Mouse (Mus musculus): ENCODE results near the gene Apol11a.
A peak's percentile ranks its signal among the peaks of the same experiment; 100 is the strongest.
"Not testable (repeated sequence)": the region's sequence is repeated elsewhere in the genome, so short reads cannot be mapped to it uniquely, and the experiment has no call there.

Apol11a gene

DNA sequence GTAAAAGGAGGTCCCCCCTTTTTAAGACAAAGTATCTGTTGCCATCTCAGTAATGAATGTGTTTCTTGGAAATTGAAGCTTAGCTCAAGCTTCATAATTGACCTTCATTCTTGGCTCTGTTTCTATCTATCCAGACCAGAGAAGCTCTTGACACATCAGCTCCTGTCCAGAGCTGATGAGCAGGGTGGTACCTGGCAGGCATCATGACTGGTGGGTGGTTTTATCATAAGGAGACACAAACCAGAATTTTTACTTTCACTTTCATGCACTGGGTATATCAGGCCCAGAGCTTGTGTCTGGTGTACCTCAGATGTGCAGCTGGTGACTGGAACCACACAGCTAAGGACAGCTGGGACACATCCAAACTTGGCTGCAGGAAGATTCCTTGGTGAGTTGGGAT, at the start of gene Apol11a:
Gene Apol11a (plus strand): TSS at position 306 of the 400 bp plus-strand sequence.
- not testable (repeated sequence) for DNase-seq (ENCODE audit: inconsistent ontology term)

DNA sequence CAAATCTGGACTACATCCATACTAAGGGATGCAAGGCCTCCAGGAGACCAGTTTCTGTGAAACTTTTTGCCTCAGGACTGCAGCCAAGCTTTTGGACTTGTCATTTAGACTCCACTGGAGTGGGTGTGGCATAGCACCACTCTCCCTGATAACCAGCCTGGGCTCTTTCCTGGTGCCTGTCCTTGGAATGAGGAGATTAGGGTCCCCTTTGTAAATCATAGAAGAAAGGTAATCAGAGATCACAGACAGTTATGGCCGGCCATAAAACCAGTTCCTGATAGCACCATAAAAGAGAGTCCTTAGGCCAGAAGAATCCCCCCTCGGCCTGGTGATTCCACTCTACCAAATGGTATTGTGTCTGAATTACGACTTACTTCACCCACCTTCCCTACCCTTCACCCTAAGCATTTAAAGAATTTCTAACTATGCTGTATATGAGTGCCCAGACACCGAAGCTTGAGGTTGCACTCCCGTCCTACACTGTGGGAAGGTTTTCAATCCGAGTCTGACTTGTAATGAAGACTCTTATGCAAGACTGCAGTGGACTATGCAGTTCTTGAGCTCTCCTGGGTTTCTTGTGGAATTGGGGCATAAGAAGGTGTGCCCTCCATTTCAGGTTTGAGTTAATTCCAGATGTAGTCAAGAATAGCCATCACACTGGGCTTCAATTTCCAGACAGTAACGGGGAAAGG, 33.2 kb upstream of the Apol11a start:
- DNase-seq (ENCODE audit: inconsistent ontology term): not testable (repeated sequence)

DNA sequence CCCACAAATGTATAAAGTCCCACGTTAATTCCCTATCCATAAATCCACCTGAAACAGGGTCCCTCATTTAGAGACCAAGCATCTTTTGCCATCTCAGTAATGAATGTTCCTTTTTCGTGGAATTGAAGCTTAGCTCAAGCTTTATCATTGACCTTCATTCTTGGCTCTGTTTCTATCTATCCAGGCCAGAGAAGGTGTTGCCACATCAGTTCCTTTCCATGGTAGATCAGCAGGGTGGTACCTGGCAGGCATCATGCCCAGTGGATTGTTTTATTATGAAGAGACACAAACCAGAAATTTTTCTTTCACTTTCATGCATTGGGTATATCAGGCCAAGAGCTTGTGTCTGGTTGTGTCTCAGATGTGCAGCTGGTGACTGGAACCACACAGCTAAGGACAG, 31.4 kb upstream of the Apol11a start, which contains the start of gene Apol10a:
Gene Apol10a (plus strand): TSS at position 355 of the 400 bp plus-strand sequence.
- DNase-seq (ENCODE audit: inconsistent ontology term): not testable (repeated sequence)

DNA sequence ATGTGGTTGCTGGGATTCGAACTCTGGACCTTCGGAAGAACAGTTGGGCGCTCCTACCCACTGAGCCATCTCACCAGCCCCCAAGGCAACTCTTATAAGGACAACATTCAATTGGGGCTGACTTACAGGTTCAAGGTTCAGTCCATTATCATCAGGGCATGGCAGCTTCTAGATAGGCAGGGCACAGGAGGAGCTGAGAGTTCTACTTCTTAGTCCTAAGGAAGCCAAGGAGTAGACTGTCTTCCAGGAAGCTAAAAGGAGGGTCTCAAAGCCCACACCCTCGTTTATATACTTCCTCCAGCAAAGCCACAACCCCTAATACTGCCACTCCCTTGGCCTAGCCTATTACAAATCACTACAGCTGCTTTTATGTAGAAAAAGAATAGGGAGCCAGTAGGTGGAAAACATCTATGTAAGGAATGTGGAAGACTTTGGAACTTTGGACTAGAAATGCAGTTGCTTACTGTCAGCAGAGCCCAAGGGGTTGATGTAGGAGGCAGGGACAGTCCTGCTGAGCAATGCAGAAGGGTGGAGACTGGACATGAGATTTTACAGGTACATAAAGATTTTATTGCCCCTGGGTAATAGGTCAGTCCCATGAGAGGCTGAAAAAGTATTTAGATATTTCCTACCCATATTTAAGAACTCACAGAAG, 25.8 kb upstream of the Apol11a start:
- no peak for DNase-seq (ENCODE audit: inconsistent ontology term)

DNA sequence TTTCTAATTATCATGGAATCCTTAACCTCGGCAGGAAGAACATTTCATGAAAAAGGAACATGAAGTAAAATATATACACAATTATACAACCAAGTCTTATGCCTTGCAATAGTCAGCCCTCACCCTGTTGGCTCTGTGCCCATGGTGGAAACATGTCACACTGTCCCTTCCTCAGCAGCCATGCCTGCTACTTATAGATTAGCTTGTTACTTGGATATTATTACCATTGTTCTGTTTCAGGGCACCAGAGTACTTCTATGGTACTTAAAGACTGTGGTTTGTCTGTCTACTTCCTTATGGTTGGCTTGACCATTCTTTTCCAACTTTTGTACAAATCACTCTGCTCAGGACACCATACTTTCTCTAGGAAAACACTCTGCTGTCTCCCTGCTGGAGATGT, 14.9 kb upstream of the Apol11a start:
- DNase-seq (ENCODE audit: inconsistent ontology term): not testable (repeated sequence)

DNA sequence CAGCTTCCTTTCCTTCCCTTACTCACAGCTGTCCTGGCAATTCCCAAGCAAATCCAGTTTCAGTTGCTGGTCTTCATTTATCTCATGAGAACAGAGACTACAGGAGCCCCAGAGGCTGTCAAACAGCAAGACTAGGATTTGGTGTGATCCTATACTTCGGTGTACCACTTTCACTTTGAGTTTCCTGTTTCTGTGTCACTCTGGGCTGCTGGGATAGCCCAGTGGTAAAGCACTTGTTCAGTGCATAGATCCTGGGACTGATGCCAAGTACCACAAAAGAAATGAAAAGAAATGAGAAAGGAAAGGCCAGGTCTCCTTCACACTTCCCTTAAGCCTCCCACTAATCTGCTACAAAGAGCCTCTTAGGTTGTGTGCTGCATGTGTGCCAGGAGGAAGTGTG, 13.4 kb upstream of the Apol11a start:
- DNase-seq (ENCODE audit: inconsistent ontology term): not testable (repeated sequence)

DNA sequence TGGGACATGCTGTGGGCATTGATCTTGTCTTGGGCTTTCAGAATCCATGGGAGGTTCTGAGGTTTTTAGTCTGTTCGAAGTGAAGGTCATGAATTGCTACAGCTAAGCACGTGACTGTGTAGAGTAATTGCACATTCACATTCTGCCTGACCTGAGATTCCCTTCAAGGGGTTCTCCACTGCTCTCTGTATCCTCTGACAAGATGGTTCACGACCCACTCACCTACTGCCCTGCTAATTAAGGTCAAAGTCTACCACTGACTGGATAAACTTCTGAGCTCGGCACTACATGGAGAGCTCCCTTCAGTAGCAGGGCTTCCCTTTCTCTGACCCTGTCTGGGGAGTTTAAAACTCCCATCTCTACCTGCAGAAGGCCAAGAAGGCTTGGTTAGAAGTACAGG, 12.5 kb downstream of the Apol11a start:
- DNase-seq (ENCODE audit: inconsistent ontology term): not testable (repeated sequence)

DNA sequence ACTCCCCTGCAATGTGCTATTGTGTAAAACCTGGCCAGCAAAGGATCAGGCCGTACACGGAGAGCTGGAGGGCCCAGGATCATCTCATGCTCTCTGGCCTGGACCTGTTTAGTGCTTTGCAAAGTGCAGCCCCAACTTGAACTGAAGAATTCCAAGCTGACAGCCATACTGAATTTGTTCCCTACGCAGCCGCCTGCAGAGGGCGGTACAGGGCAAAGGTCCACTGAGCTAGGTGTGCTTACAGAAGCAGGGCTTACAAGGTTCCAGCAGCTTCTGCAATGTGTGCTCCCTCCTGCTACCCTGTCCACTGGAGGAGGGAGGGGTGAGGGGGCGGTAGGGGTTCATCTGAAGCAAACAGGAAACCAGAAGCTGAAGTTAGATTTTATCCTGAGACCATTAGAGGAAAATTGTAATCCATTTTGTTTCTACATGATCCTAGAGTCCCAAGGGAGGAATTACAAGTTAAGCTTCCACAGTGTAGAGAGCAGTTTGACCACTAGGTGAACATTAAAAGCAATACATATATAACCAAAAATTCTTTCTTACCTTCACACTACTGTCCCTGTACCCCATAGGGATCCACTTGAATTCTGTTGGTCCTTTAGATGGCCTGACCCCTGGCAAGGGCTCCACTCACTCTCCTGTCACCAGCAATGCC, 15.2 kb downstream of the Apol11a start:
- DNase-seq (ENCODE audit: inconsistent ontology term): peak; percentile 20

DNA sequence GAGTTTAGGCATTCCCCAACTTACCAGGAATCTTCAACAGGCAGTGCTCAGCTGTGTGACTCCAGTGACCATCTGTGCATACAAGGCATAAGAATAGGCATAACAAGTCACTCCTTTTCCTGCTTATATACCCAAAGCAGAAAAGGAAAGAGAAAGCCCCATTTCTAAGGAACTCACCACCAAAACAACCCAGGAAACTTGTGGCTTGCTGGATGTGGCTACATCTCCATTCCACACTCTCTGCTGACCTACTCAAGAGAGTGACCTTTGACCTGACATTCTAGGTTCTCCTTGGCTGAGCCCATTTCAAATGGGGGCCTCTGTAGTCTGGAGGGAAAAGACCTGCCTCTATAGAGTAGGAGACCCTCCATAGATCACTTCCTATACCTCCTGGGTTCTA, 25.1 kb downstream of the Apol11a start, which contains the start of gene Apol7c:
Gene Apol7c (minus strand): TSS at position 101 of the 400 bp plus-strand sequence.
- DNase-seq (ENCODE audit: inconsistent ontology term): no peak

DNA sequence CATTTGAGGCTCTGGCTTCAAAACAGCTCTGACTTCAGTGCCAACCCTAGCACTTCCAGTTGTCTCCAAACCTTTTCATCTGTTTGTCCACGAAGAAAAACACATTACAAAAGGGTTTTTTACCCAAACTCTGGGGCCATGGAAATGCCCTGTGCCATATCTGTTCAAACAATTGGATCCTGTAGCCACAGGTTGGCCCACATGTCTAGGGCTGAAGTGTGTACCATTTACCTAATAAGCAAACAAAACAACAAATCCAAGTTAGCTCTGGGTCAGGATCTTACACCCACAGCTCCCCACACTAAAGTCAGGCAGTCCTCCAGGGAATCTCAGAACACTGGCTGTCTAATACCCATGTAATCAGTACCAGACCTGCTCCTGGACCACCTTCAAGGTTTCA, 31.1 kb downstream of the Apol11a start:
- not testable (repeated sequence) for DNase-seq (ENCODE audit: inconsistent ontology term)

DNA sequence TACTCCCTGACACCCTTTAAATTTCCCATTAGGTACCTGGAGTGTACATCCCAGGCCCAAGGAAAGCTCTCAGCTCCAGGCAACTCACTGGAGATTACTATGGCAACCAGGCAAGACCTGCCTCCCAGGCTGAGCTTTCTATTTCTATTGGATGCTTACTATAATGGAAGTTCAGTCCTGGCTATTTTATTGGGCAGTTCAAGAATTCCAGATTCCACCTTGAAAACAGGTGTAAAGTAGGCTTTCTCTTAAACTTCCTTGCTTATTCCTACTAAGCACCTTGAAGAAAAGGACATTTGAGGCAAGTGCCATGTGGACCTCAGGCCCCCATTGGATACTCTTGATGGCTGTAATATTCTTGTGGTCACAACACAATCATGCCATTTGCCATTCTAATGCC, 53.7 kb downstream of the Apol11a start, which contains the start of gene 1700025B11Rik:
Gene 1700025B11Rik (minus strand): TSS at position 101 of the 400 bp plus-strand sequence.
- no peak for DNase-seq (ENCODE audit: inconsistent ontology term)

DNA sequence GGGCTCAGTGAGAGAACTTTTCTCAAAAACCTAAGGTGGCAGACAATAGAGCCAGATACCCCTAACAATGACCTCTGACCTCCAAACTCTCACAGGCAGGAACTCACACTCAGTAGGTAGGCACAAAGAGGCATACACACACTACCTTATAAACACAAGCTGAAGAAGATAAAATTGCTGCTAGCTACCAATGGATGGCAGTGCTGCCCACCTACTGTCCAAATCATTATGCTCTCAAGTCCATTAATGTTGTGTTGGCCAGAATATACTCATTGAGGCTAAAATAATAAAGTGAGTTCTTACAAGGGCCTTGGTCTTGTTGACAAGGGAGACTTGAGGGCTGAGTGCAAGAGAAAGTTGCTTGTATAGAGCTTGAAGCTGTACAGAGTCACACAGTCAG, 55.1 kb downstream of the Apol11a start:
- no peak for DNase-seq (ENCODE audit: inconsistent ontology term)
